Mouse (Mus musculus) heart, postnatal 14 days (tissue): Measurements from ENCODE around the gene Cmtr1. TPM values are rescaled to one million over a fixed set of nuclear protein-coding genes. Genes with fewer than 3 reads are reported as not detected.

Experiments
- DNase-seq, 2 experiments: peaks; one replicate each; pipeline ENCODE4 v3.0.0; 2021 to 2022
- intact Hi-C: fragments of 180-260 bp; cut with DNase I; formaldehyde crosslinking; loops from one replicate; pipeline ENCODE4 v1.15.1; 2025
- total RNA-seq, 2 experiments: library from RNA; stranded (reverse); gene quantifications; 2 replicates each; pipeline ENCODE4 v1.2.3; 2021

The Cmtr1 gene
- total RNA-seq, 2 experiments from 2014 or later, result 45.8 to 60.7 TPM

GRCm38 (mm10) chr17:29662145-29662544 is 1.8 kb downstream of the Cmtr1 start:
- no peak for DNase-seq

GRCm38 (mm10) chr17:29668051-29668986 is 7.9 kb downstream of the Cmtr1 start:
- no peak for DNase-seq
- intact Hi-C loops, result no loop called here

More at GRCm38 (mm10) chr17:29662145-29662544, 1.8 kb downstream of the Cmtr1 start:
- intact Hi-C loops, result no loop called here

- intact Hi-C loops, result no loop called here
Measured at GRCm38 (mm10) chr17:29669030-29669429, 8.6 kb downstream of the Cmtr1 start.

GRCm38 (mm10) chr17:29669936-29670335 is 9.5 kb downstream of the Cmtr1 start:
- DNase-seq, result no peak

More at GRCm38 (mm10) chr17:29669030-29669429, 8.6 kb downstream of the Cmtr1 start:
- DNase-seq, result no peak

GRCm38 (mm10) chr17:29671021-29671420 is 10.6 kb downstream of the Cmtr1 start:
- intact Hi-C loops, result no loop called here

More at GRCm38 (mm10) chr17:29669936-29670335, 9.5 kb downstream of the Cmtr1 start:
- intact Hi-C loops, result no loop called here

GRCm38 (mm10) chr17:29673325-29673724 is 12.9 kb downstream of the Cmtr1 start:
- intact Hi-C loops, result no loop called here
- no peak for DNase-seq

More at GRCm38 (mm10) chr17:29671021-29671420, 10.6 kb downstream of the Cmtr1 start:
- DNase-seq, result no peak

GRCm38 (mm10) chr17:29678526-29678925 is 18.1 kb downstream of the Cmtr1 start:
- no peak for DNase-seq
- intact Hi-C loops, result no loop called here

GRCm38 (mm10) chr17:29679038-29679767 is 18.8 kb downstream of the Cmtr1 start:
- intact Hi-C loops, result no loop called here

GRCm38 (mm10) chr17:29680174-29680573 is 19.8 kb downstream of the Cmtr1 start:
- intact Hi-C loops, result no loop called here
- peak; percentile 24 to 40 for DNase-seq

More at GRCm38 (mm10) chr17:29679038-29679767, 18.8 kb downstream of the Cmtr1 start:
- no peak for DNase-seq

GRCm38 (mm10) chr17:29680921-29681320 is 20.5 kb downstream of the Cmtr1 start:
- DNase-seq, result no peak
- intact Hi-C loops, result no loop called here

GRCm38 (mm10) chr17:29681669-29682068 is 21.3 kb downstream of the Cmtr1 start:
- intact Hi-C loops, result no loop called here

GRCm38 (mm10) chr17:29682261-29682660 is 21.9 kb downstream of the Cmtr1 start:
- DNase-seq, result no peak
- intact Hi-C loops, result no loop called here

More at GRCm38 (mm10) chr17:29681669-29682068, 21.3 kb downstream of the Cmtr1 start:
- DNase-seq, result no peak

- intact Hi-C loops, result no loop called here
- DNase-seq, result peak; percentile 25 to 32
Measured at GRCm38 (mm10) chr17:29683127-29683526, 22.7 kb downstream of the Cmtr1 start.

- intact Hi-C loops, result no loop called here
- no peak for DNase-seq
Measured at GRCm38 (mm10) chr17:29684275-29684674, 23.9 kb downstream of the Cmtr1 start.

GRCm38 (mm10) chr17:29686771-29687170 is 26.4 kb downstream of the Cmtr1 start:
- intact Hi-C loops, result no loop called here
- DNase-seq, result no peak

GRCm38 (mm10) chr17:29687373-29687772 is 27.0 kb downstream of the Cmtr1 start:
- no peak for DNase-seq
- intact Hi-C loops, result no loop called here

- intact Hi-C loops, result no loop called here
- DNase-seq, result no peak
Measured at GRCm38 (mm10) chr17:29688610-29689009, 28.2 kb downstream of the Cmtr1 start.

- intact Hi-C loops, result no loop called here
- no peak for DNase-seq
Measured at GRCm38 (mm10) chr17:29690257-29690656, 29.9 kb downstream of the Cmtr1 start.

GRCm38 (mm10) chr17:29692827-29693226 is 32.4 kb downstream of the Cmtr1 start:
- no peak for DNase-seq
- intact Hi-C loops, result no loop called here

- intact Hi-C loops, result no loop called here
Measured at GRCm38 (mm10) chr17:29693571-29693970, 33.2 kb downstream of the Cmtr1 start.

GRCm38 (mm10) chr17:29694516-29694915 is 34.1 kb downstream of the Cmtr1 start:
- no peak for DNase-seq
- intact Hi-C loops, result no loop called here

More at GRCm38 (mm10) chr17:29693571-29693970, 33.2 kb downstream of the Cmtr1 start:
- DNase-seq, result no peak
